Comparison of ENCODE assay signal across 13 mouse cellular contexts in the genomic region with DNA sequence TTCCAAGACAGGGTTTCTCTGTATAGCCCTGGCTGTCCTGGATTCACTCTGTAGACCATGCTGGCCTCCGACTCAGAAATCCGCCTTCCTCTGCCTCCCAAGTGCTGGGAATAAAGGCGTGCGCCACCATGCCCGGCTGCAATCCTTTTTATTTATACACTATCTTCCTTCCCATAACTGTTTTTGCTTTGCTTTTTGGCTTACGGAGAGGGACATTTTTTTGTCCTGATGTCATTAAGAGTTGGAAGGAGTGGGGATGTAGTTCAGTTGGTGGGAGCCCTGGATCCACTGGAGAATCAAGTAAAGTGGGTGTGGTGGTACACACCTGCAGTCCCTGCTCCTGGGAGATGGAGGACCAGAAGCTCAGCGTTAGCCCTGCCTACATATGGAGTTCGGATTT. TPM values are rescaled to one million over a fixed set of nuclear protein-coding genes. Genes with fewer than 3 reads are reported as not detected.
A peak's percentile ranks its signal among the peaks of the same experiment; 100 is the strongest.
DNase-seq lines count a peak whose midpoint lies in the region; ATAC-seq and TF ChIP-seq lines count a peak whose summit lies in the region.
"Had no signal": no experiment of that assay in that cellular context is flagged by ENCODE, and none has a peak within 500 bp of the region (broad histone marks: within the 10 kb centered on the region; RNA-seq: fewer than 3 reads in every experiment).

No protein-coding gene starts in this region.

- no peak overlapping the region for H3K4me3 ChIP-seq in liver, postnatal 0 days (ENCODE audit: low read depth, low read length)
- H3K4me3 ChIP-seq in liver, embryonic 12.5 days, result no peak overlapping the region
- H3K4me3 ChIP-seq in embryonic facial prominence, embryonic 13.5 days, result no peak overlapping the region
- no peak overlapping the region for H3K4me3 ChIP-seq in limb, embryonic 12.5 days (replicated peaks)
- H3K4me3 ChIP-seq: hindbrain, embryonic 10.5 days had no signal

- H3K9ac ChIP-seq in liver, postnatal 0 days (replicated peaks), result no peak overlapping the region
- no peak overlapping the region for H3K9ac ChIP-seq in liver, embryonic 12.5 days
- no peak overlapping the region for H3K9ac ChIP-seq in embryonic facial prominence, embryonic 13.5 days
- H3K9ac ChIP-seq in limb, embryonic 12.5 days (replicated peaks), result no peak overlapping the region

- intact Hi-C loops in left cerebral cortex, postnatal 10 days (cut with DNase I), result no loop called here

- no peaks in the 10 kb centered on the region for H3K36me3 ChIP-seq in liver, postnatal 0 days (replicated peaks; ENCODE audit: insufficient read depth, low read length)
- H3K36me3 ChIP-seq in liver, embryonic 12.5 days, result no peaks in the 10 kb centered on the region
- H3K36me3 ChIP-seq in embryonic facial prominence, embryonic 13.5 days, result peaks cover 12% of the 10 kb centered on the region; the same call in 1 of the 2 replicates
- H3K36me3 ChIP-seq in limb, embryonic 12.5 days, result peaks cover 15% of the 10 kb centered on the region; the same call in 1 of the 2 replicates

- H3K27ac ChIP-seq in liver, postnatal 0 days (ENCODE audit: low read depth), result 0 out of 2 replicates have a peak overlapping the region, but pooled peaks have one; percentile 55
- no peak overlapping the region for H3K27ac ChIP-seq in liver, embryonic 12.5 days
- H3K27ac ChIP-seq in embryonic facial prominence, embryonic 13.5 days, result peak overlapping the region; percentile 63; the same call in 1 of the 2 replicates
- H3K27ac ChIP-seq in limb, embryonic 12.5 days, result 0 out of 2 replicates have a peak overlapping the region, but pooled peaks have one; percentile 1
- H3K27ac ChIP-seq: hindbrain, embryonic 10.5 days had no signal

- no peak for TF ChIP-seq CTCF in liver, postnatal 0 days (IDR thresholded peaks at IDR 0.05; ENCODE audit: low read depth)

- no peak for TF ChIP-seq EP300 in liver, postnatal 0 days (IDR thresholded peaks at IDR 0.05; ENCODE audit: low read depth)

- H3K9me3 ChIP-seq in liver, postnatal 0 days (ENCODE audit: low read length), result no peaks in the 10 kb centered on the region; the same call in 1 of the 2 replicates
- no peaks in the 10 kb centered on the region for H3K9me3 ChIP-seq in liver, embryonic 12.5 days (replicated peaks)
- H3K9me3 ChIP-seq in embryonic facial prominence, embryonic 13.5 days, result peaks cover 6% of the 10 kb centered on the region
- peaks cover 12% of the 10 kb centered on the region for H3K9me3 ChIP-seq in limb, embryonic 12.5 days

- no peak overlapping the region for H3K4me2 ChIP-seq in liver, postnatal 0 days (ENCODE audit: low read depth, low read length)
- H3K4me2 ChIP-seq in liver, embryonic 12.5 days, result no peak overlapping the region
- peak overlapping the region; percentile 43 for H3K4me2 ChIP-seq in embryonic facial prominence, embryonic 13.5 days
- no peak overlapping the region for H3K4me2 ChIP-seq in limb, embryonic 12.5 days

- 76% methylated on average over 8 of the region's 8 CpGs for WGBS in liver, postnatal 0 days (ENCODE audit: insufficient replicate concordance)
- 80% methylated on average over 8 of the region's 8 CpGs for WGBS in liver, embryonic 12.5 days (ENCODE audit: insufficient replicate concordance)
- 52% methylated on average over 8 of the region's 8 CpGs for WGBS in embryonic facial prominence, embryonic 13.5 days
- 75% methylated on average over 8 of the region's 8 CpGs for WGBS in limb, embryonic 12.5 days

- no peaks in the 10 kb centered on the region for H3K27me3 ChIP-seq in liver, postnatal 0 days (ENCODE audit: insufficient read depth, low read length)
- no peaks in the 10 kb centered on the region for H3K27me3 ChIP-seq in liver, embryonic 12.5 days (replicated peaks)
- H3K27me3 ChIP-seq in embryonic facial prominence, embryonic 13.5 days, result no peaks in the 10 kb centered on the region
- H3K27me3 ChIP-seq in limb, embryonic 12.5 days, result no peaks in the 10 kb centered on the region

- peaks cover 12% of the 10 kb centered on the region; the same call in 1 of the 2 replicates for H3K4me1 ChIP-seq in liver, postnatal 0 days (ENCODE audit: insufficient read depth)
- peaks cover 13% of the 10 kb centered on the region for H3K4me1 ChIP-seq in liver, embryonic 12.5 days
- peaks cover 44% of the 10 kb centered on the region for H3K4me1 ChIP-seq in embryonic facial prominence, embryonic 13.5 days
- peaks cover 36% of the 10 kb centered on the region for H3K4me1 ChIP-seq in limb, embryonic 12.5 days (replicated peaks)

- DNase-seq in gastrocnemius, postnatal 25 days, result peak; percentile 20
- DNase-seq in gastrocnemius, adult 8-10 months (ENCODE audit: low spot score in 2 of 2), result no peak
- no peak for DNase-seq in liver, postnatal 0 days
- DNase-seq in left cerebral cortex, postnatal 10 days (ENCODE audit: extremely low spot score in 1 of 2, low spot score in 2 of 2), result no peak
- DNase-seq: cerebellum, postnatal 14 days; liver; thymus, postnatal 36 days had no signal

- ATAC-seq in liver, postnatal 0 days, result no peak
- ATAC-seq in liver, embryonic 12.5 days, result no peak
- ATAC-seq in embryonic facial prominence, embryonic 13.5 days (ENCODE audit: insufficient number of reproducible peaks, insufficient read depth, low FRiP score, low TSS enrichment, low read depth), result no peak
- ATAC-seq in limb, embryonic 12.5 days (ENCODE audit: insufficient number of reproducible peaks, insufficient read depth, low FRiP score, low TSS enrichment, low read depth), result no peak
- ATAC-seq in megakaryocyte progenitor cell, adult 5-6 weeks (replicated peaks; ENCODE audit: poor library complexity), result no peak
- ATAC-seq: intestine, postnatal 0 days had no signal

RNA-seq across cellular contexts. Expression of a gene that starts 6.7 kb away (rescaled TPM):
- 1 to 10 TPM; 5.8 to 6.2 TPM for total RNA-seq in gastrocnemius, postnatal 25 days (2021)
- total RNA-seq in gastrocnemius, adult 8-10 months (2022), result 1 to 10 TPM; 5.9 to 6.4 (median 6.1) TPM
- 1.7 and 2.0 TPM in 2 replicates for polyA plus RNA-seq in liver, postnatal 0 days (2015; fragmentation: Nextera tagmentation; extraction: Ambion mirVana)
- 3.4 and 3.6 TPM in 2 replicates for polyA plus RNA-seq in liver, embryonic 12.5 days (2016; fragmentation: Nextera tagmentation; extraction: Ambion mirVana)
- polyA plus RNA-seq in embryonic facial prominence, embryonic 13.5 days (2015; fragmentation: Nextera tagmentation; extraction: Ambion mirVana), result 7.4 and 9.2 TPM in 2 replicates
- 11.4 and 11.8 TPM in 2 replicates for polyA plus RNA-seq in limb, embryonic 12.5 days (2016; fragmentation: Nextera tagmentation; extraction: Ambion mirVana)
- 10 to 100 TPM; 11.3 to 11.8 TPM for total RNA-seq in left cerebral cortex, postnatal 10 days (2021)
- total RNA-seq in megakaryocyte progenitor cell, adult 5-6 weeks (2015), result 18.2 and 19.6 TPM in 2 replicates
- 22.1 and 24.2 TPM in 2 replicates for total RNA-seq in megakaryocyte progenitor cell, adult 5-6 weeks (2017)
